Mouse (Mus musculus): ENCODE data around the gene Kcnc1. TPM values are rescaled to one million over a fixed set of nuclear protein-coding genes. Genes with fewer than 3 reads are reported as not detected.

The Kcnc1 gene
- total RNA-seq, 2 experiments from 2014 or later = 50.0 to 65.5 TPM

DNA sequence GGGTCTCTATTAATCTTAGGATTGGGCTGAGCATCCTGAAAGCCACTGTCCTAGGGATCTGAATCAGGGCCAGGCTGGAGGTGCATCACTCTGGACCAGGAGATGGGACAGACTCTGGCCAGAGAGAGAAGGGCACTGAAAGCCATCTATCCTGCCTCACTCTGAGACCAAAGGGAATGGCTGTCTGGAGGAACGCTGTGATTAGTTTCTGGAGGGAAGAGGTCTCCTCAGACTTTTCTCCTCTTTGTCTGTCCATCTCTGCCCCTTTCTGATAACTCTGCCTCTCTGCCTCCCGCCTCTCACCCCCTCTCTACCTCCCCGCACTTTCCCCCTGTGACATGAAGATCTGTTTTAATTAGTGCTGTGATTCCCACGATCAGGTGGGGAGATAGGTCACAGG is 1.4 kb upstream of the Kcnc1 start:
- no peak for DNase-seq

DNA sequence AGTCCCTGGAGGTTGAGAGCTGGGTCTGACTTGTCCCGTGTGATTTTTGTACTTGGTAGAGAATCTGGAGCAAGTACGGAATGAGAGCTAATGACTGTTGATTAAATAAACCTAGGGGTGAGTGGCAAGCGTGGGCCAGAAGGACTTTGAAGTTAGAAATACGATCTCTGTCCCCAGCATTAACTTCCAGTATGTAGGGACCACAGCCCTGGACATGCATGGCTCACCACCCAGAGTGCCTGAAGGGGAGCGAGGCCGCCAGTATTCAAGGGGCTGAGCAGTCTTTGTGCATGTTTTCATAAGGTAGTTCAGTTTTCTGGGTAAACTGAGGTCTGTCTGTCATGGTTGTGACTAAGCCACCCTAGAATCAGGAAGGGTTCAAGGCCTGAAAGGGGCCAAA is 726 bp upstream of the Kcnc1 start:
- DNase-seq = no peak

DNA sequence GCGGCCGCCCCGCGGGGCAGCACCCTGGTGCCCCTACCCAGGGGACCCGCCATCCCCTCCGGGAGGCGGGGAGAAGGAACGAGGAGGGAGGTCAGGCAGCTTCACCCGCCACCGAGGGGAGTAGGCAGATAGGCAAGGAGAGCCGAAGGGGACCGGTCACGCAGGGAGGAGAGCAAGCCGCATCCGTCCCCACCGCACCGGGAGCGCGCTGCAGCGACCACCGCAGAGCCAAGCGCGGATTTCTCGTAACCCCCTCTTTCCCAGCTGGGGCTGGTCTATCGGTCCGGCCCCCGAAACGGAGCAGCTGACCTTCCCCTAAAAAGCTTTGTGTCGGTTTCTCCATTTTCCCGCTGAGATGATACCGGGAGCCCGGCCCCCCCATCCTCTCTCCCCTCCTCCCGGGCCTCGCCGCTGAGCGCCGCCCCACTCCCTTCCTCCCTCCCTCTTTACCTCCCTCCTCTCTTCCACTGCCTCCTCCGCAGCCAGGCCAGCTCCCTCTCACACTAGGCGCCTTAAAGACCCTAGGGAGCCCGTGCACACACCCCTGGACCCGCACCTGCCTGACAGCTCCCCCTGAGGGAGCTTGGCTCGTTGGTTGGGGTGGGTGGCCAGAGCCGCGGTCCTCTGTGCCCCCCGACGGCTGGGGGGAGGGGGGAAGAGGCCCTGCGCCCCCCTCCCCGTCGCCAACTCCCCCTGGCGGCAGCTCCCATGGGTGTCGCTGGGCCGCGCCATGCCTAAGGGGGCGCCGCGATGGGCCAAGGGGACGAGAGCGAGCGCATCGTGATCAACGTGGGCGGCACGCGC is 833 bp downstream of the Kcnc1 start:
- no peak for DNase-seq

DNA sequence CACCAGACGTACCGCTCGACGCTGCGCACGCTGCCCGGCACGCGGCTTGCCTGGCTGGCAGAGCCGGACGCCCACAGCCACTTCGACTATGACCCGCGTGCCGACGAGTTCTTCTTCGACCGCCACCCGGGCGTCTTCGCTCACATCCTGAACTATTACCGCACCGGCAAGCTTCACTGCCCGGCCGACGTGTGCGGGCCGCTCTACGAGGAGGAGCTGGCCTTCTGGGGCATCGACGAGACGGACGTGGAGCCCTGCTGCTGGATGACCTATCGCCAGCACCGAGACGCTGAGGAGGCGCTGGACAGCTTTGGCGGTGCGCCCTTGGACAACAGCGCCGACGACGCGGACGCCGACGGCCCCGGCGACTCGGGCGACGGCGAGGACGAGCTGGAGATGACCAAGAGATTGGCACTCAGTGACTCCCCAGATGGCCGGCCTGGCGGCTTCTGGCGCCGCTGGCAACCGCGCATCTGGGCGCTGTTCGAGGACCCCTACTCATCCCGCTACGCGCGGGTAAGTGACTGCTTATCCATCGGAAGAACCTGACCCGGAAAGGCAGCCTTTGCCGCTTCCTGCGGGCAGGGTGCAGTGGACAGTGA is 1.5 kb downstream of the Kcnc1 start:
- DNase-seq = peak; percentile 40

DNA sequence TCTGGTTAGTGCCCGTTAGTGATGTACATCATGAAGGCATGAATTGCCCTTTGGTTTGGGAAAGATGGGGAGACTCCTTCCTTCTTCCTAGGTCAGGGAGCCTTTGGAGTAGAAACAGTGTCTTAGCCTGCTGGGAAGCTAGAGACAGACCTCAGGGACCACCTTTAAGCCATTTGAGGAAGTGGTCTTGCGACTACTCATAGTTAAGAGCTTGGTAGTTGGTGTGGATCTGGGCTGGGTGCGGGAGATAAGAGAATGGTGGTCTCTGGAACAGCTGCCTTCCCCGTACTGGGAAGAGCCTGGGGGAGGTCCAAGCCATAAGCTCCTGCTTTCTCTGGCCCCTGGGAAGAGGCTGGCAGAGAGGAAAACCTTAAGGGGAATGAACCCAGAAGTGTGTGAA is 2.3 kb downstream of the Kcnc1 start:
- no peak for DNase-seq

DNA sequence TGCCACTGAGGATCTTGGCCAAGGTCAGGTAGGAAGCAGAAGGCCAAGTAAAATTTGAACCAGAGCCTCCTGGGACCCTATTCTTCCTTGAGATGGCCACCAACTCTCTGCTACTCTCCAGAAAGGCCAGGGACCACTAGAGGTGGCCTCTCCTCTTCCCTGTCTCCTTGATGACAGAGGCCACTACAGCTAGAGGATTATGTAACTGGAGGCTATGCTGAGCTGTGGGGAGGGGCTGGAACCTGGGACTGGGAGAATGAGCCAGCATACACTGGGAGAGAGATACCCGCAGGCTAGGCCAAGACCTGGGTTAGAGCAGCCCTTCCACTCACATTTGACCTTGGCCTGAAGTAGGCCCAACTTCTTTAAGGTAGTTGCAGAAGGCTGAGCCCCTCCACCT is 3.4 kb downstream of the Kcnc1 start:
- DNase-seq = no peak

DNA sequence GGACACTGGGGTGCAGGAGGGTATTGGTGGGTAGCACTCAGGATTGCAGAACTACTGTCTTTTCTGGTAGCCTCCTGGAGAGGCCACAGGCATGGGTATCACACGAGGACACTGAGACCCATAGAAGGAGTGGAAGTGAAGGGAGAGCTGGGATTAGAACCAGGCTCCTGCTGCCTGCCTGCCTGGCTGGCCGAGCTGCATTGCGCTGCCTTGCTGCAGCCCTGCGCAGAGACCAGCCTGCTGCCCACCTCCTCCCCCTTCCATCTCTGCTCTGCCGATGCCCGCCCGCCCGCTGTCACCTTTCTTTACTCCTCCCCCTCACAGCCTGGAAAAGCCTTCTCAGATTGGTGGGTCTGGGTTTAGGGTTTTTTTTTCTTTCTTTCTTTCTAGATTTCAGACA is 4.0 kb downstream of the Kcnc1 start:
- no peak for DNase-seq

DNA sequence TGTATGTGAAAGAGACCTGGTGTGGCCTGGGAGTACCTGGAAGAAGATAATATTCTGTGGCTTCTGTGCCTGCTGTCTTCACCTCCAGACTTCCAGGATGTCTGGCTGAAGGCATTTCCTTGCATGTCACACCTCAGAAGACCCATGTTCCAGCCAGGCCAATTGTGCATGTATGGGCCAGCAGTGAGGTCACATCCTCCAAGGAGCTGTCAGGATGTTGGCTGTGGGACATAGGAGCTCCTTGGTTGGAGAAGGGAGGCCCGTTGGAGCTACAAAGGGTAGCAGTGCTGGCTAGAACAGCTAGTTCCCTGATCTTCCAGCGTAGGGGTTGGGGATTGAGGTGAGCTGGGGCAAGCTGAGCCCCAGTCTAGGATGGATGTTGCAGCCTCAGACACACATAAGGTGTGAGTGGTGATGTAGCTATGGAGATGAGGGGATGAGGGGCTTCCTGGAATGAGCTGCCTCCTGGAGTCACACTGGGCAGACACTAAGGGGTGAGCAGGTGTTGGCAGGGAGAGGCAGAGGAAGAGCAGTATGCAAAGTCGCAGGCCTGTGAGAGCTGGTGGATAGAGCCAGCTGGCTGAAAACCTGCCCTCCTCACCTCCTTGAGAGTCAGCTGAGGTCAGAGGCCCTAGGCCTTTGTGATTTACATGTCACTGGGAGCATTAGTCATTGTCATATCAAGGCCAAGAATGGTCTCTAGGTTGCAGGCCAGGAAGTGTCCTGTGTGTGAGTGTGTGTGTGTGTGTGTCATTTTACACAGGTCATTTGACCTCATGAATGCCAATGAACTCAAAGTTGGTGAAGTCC is 5.3 kb downstream of the Kcnc1 start:
- no peak for DNase-seq

DNA sequence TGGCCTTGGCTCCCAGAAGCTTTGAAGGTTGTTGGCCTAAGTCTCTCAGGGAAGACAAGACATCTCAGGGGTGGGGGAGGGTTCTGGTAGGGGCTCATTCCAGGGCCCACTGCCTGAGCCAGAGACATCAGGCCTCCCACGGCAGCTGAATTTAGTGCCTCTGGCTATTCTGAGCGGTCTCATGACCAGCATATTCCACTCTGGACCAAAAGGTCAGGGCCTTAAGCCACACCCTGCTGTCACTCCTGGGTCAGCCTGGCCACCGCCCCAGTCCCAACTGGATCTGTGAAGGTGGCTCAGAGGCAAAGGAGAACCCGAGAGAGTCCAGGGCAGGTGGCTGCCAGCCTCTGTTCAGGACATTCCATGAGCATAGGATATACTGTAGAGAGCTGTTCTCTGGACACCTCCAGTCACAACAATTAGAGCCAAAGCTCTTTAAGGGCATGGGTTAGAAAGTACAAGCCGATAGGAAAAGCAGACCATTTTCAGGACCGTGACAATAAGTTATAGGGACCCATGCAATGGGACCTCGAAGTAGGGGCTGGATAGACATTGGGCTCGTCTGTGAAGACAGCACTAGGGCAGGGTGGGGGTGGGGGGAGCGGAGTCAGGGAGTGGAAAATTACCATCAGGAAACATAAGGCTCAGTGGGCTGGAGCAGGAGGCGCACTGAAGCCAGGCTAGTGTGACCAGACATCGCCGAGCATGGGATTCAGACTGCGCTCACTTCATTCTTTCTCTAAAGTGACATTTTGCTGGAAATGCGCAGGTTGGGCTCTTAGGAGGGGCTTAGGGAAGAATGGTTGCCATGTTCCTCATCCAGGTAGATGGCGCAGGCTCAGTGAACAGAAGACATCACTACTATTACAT is 7.6 kb downstream of the Kcnc1 start:
- peak; percentile 89 for DNase-seq

DNA sequence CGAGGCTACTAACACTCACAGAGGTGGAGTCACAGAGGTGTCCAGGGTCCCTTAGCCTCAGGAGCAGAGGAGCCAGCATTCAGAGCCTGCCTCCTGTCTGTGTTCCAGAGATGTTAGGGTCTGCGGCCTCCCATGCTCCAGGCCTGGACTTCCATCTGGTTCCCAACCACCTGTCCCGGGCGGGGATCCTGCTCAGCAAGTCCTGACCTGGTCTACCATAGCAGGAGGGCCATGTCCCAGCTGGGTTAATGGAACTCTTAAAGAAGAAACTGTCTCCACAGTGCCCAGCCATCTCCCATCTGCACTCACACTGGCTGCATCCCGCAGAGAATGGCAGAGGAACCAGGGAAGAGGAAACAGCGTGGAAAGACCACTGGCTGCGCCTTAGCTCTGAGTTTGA is 8.5 kb downstream of the Kcnc1 start:
- no peak for DNase-seq

DNA sequence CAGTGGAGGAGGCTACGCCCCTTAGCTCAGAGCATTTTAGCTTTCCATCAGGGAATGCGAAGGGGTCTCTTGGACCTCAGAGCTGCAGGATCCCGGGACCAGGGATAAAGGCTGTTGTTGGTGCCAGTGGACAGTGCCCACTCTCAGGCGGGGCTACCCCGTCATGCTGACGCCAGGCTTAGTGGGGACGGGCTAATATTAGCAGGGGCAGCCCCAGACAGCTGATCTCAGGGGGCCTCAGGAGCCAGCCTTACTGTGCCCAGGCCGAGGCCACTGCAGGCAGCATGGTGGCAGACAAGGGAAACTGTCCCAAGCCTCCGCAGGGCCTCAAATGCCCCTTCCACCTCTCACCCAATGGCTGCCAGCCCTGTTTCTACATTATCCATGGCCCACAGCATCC is 12.3 kb downstream of the Kcnc1 start:
- DNase-seq = peak; percentile 75

DNA sequence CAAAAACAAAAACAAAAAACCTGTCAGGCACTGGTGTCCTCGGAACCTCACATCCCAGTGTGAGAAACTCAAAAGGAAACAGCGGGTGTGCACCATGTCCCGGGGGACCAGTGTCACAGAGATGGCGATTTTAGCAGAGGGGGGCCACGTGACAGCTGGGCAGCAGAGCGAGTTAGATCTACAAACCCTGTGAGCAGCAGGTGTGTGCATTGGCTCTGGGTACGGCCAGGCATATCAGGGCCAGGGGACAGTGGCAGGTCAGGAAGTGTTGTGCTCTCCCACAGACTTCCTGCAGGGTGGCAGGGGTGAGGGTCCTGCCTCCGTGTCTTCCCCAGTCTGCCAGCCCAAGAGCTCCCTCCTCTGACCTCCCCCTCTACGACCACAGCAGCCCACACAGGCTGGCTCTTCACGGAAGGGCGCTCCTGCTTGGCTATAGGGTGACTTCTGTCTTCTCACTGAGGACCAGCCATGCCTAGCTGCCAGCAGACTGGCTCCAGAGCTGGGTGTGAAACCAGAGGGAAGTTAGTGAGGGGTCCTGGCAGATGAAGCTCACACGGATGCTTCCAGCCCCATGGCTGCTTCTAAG is 13.0 kb downstream of the Kcnc1 start:
- DNase-seq = no peak

DNA sequence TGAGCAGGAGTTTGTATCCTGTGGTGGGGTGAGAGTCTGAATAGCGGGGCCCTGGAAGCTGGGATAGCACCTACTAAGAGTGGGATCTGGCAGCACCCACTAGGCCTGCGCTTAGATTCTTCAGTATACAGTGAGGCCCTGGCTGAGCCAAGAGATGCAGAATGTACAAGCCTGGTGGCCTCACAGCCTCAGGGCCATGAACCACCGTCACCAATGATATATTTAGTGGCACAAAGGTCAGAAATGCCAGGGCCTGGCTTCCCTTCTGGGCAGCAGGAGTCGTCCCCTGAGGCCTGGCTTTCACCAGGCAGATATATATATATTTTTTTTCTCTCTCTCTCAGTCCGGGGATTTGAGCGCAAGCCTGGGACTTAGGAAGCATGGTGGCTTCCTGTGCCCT is 14.4 kb downstream of the Kcnc1 start:
- peak; percentile 60 for DNase-seq

DNA sequence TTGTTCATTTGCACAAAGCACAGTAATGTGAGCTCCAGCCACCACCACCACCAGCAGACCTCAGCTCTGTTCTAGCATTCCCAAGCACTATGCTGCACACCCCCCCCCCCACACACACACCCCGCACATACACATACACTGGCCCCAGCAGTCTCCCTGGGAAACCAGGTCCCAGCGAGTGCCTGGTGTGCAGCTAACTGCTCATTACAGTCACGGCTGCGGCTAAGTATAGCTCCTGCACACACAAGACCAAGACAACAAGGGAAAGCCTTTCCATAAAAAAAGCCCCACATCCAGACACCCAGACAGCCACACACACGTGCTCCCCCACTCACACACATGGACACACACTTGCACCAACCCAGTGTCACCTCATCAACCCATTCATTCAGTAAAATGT is 16.5 kb downstream of the Kcnc1 start:
- DNase-seq = no peak

DNA sequence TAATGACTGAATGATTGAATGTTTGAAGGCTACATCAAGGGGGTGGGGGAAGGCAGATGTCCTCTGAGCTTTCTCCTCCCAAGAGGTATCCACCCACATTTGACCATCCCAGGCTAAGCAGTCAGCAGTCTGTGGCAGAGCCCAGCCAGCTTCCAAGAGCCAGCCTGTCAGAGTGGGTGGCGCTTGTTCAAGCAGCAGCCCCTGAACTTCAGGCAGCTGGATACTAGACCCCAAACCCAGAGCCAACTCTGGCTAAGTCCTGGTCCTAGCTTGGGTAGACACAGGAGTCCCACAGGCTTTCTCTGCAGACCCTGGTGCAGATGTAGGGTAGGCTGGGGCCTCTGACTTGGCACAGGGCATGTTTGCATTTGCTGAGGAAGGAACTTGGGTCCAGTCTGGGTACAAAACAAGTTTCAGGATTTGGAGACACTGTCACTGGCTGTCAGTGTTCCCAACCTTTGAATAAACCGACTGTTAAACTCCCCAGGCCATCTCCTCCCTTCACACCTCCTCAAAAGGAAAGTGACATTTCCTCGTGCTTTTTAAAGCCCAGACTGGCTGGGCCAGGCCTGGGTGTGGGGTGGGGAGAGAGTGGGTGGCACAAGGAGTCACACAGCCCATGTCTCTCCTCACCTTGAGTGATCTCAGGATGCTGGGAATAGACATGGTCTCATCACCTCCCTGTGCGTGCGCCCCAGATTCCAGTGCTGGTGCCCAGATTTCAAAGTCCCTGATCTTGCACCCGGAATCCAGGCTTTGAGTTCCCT is 17.8 kb downstream of the Kcnc1 start:
- peak; percentile 83 for DNase-seq

DNA sequence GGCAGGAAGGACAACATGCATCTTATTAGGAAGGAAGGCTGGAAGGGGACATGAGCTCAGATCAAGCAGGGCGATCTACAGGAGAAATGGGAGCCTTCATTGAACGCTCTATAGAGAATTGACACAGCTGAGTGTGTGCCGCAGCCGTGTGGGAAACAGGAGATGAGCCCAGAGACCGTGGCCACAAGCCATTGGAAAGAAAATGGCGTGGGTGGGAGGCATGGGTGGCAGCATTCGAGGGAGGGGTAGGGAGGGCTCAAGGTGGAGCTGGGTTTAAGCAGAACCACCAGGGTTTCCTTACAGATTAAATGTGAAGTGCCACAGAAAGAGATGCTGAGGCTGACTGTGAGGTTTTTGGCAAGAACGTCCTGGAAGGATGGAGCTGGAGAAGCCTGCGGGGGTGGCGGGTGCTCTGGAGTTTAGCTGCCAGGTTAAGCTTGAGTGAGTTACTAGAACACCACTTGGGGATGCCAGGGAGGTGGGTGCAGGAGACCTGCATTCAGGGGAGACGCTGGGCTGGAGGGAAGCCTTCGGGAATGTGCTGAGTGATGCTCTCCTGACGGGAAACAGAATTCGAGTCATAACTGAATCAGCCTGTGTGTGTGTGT is 19.6 kb downstream of the Kcnc1 start:
- no peak for DNase-seq

DNA sequence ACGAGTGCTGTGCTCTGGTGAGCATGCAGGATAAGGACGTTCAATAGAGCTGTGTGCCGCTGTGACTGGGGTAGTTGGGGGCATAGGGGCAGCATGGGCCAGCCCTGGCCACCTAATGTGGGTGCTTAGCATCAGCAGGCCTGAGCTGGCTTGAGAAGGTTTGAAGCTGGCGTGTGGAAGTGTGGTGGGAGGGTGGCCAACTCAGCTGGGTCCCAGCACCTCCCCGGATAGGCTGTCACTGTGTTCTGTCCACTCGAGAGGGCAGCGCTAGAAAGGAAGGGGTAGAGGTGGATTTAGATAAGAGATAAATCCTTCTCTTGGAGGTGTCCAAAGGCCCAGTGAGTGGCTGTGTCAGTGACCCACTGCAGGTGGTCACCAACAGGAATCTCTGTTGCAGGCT is 21.2 kb downstream of the Kcnc1 start:
- peak; percentile 40 for DNase-seq

DNA sequence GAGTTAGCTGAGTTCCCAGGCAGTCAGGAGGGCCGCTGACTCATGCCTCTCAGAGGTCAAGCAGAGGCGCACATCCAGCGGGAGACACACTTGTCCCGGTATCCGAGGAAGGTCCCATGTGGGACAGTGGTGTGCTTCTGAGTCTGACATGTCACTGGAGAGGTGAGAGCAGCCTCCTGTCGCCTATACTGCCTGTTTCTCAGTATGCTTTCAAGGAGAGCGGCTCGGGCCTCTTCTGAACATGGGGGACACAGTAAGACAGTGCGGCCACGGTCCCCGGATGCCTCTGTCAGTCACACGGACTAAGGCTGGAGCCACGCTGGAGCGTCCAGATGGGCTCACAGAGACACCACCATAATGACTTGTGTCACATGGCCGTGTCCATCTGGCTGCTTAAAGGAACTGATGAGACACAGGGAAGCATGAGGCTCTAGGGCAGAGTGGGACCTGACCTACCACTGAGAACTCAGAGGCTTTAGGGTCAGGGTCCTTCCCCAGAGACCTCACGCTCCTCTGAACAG is 21.9 kb downstream of the Kcnc1 start:
- no peak for DNase-seq

DNA sequence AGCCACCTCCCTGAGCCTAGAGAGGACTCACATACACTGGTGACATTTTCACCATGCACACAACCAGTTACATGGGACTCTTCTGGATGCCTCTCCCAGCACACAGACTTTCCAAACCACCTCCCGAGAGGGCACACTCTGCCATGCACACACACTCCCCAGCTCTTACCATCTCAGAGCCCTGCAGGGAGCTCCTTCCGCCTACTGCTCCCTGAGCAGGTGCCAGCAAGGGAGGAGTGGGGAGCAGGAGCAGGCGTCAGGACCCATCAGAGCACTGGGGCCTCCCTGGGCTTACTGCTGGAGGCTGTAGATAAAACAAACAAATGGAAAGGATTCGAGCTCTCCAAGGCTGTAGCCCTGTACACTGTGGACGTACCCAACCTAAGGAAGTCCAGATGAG is 25.2 kb downstream of the Kcnc1 start:
- no peak for DNase-seq

DNA sequence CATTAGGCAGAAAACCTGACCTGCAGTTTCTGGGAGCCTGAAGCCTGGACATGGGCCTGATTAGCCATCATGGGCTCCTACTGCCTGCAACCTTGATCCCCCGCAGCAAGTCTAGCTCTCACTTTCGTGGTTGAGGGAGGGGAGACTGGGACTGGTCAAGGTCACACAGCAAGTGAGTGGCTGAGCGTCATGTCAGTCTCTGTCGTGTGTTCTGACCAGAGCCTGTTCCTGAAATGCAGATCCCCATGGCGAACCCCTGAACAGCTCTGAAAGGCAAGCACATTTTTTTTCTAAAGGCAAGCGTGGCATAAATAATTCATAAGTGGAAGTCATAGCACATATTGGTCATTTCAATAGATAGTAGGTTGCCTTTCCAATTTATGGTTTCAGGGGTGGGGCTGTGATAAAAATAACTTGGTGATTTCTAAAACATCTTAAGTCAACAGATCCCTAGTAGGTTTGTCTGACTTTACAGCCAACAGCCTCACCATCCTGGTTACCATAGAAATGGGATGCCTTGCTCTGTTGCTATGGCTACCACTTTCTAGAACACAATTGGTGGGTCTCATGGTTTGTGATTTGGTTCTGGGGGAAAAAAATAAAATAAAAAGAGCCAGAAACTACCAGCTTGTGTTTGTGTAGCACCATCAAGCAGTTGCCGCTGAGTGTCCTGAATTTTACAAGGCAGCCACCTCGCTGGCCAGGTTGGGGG is 25.9 kb downstream of the Kcnc1 start:
- DNase-seq = no peak
